Mouse (Mus musculus) left cerebral cortex, adult 2 months (tissue): ENCODE results near the gene Slc35d3. TPM values are rescaled to one million over a fixed set of nuclear protein-coding genes. Genes with fewer than 3 reads are reported as not detected.

Experiments
- DNase-seq, 2 experiments: peaks; one replicate each; pipeline ENCODE4 v3.0.0; 2021 to 2022; ENCODE audit warnings: low spot score in 2 of 2, mixed read lengths in 1 of 2; ENCODE audit errors: extremely low spot score in 1 of 2
- H3K27ac ChIP-seq: fragments of 200-600 bp; 2 replicates; pipeline ENCODE4 v1.8.1; 2022
- H3K4me3 ChIP-seq: fragments of 200-600 bp; 2 replicates; pipeline ENCODE4 v1.8.1; 2022
- CTCF ChIP-seq: fragments of 200-600 bp; IDR thresholded peaks from 2 replicates; pipeline ENCODE4 v1.8.1; 2022; ENCODE audit warnings: antibody characterized with exemption, mild to moderate bottlenecking, moderate library complexity
- intact Hi-C: fragments of 180-260 bp; cut with DNase I; formaldehyde crosslinking; loops from one replicate; pipeline ENCODE4 v1.15.1; 2025
- total RNA-seq, 2 experiments: library from RNA; stranded (reverse); gene quantifications; 2 replicates each; pipeline ENCODE4 v1.2.3; 2021

The Slc35d3 gene
- total RNA-seq, 2 experiments from 2014 or later = 0.93 to 3.1 TPM

DNA sequence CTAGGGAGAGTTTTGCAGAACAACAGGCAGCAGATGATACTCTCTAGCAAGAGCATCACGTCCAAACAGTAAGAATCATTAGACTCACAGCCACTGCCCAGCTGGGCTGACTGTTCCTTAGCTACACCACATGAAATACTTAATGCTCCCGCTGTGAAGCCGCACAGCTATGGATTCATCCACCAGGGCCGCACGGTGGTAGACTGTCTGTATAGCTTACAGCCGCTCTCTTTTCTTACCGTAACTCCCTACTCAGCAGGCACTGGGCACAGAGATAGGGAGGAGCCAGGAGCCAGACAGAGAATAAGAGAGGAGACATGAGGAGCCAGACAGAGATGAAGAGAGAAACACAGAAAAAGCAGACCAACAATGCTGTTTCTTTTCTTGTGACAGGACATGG, 25.4 kb upstream of the Slc35d3 start:
- intact Hi-C loops = no loop called here
- TF ChIP-seq CTCF = no peak
- no peak overlapping the region for H3K27ac ChIP-seq
- no peak overlapping the region for H3K4me3 ChIP-seq
- DNase-seq = no peak

DNA sequence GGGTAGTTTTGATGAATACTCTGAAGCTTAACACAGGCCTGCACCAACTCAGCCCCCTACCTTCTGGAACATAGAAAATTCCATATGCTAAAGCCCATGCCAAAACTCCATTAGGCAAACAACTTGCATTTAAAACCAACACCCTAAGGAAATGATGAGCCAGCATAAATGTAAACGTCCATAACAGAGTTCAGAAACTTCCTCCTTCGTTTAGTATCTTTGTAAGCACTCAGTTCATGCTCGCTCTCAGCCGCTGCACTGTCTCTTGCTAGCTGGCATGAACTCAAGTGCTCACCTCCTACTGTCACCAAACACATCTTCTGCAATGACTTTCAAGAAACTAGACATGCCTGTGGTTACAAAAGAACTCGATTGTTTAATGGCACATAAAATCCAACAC, 24.1 kb upstream of the Slc35d3 start:
- intact Hi-C loops = no loop called here
- no peak for TF ChIP-seq CTCF

DNA sequence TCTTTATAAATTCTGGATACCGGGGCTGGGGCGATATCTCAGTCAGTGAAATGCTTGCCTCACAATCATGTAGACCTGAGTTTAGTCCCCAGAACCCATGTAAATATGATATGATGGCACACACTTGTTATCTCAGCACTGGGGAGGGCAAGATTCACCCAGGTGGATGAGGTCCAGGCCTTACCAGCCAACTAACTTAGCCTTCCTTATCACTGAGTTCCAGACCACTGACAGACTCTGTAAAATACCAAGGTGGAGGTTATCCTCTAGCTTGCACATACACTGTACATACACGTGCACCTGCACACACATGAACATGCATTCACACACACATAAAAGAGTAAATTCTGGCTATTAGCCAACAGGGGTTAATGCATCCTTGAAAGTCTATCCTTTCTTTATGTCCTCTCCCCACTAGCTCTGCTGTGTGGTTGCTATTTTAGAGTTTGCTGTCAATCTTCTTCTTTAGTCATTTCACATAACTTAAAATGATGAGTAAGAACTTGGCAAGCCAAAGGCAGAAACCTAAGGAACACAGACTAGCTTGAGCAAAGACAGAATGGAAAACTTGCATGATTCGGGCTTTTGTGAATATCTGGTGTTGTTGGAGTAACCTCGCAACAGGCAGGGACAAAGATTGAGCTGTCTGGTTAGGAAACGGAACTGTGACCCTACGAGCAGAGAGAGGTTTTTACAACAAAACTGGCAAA, 4.5 kb upstream of the Slc35d3 start:
- no peak for DNase-seq
- TF ChIP-seq CTCF = no peak
- no peak overlapping the region for H3K27ac ChIP-seq
- H3K4me3 ChIP-seq = no peak overlapping the region
- intact Hi-C loops = no loop called here

More for the DNA sequence above, 24.1 kb upstream of the Slc35d3 start:
- no peak overlapping the region for H3K4me3 ChIP-seq
- no peak overlapping the region for H3K27ac ChIP-seq
- DNase-seq = no peak

DNA sequence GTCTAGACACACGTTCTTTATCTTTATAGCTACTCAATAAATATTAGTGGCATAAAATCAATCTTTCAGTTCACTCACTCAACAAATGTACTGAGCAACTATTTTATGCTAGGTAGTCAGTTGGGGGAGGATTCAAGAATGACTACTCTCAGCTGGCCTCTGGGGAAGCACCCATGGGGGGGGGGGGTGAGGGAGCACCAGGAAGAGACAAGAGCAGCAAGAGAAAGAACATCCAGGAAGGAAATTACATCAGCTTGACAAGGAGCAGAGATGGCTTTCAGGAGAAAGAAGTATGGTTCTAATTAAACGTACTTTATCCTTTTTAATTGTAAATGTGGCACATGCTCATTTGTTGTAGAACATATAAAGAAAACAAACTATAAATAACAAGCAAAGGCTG, 2.4 kb upstream of the Slc35d3 start:
- Histone ChIP-seq H3K4me3 (no peak overlapping the region), H3K27ac (no peak overlapping the region)
- intact Hi-C loops = loop anchor here (5.0 kb wide), 1 partner anchor 39 kb away; no protein-coding TSS in a partner anchor
- DNase-seq = no peak
- no peak for TF ChIP-seq CTCF

DNA sequence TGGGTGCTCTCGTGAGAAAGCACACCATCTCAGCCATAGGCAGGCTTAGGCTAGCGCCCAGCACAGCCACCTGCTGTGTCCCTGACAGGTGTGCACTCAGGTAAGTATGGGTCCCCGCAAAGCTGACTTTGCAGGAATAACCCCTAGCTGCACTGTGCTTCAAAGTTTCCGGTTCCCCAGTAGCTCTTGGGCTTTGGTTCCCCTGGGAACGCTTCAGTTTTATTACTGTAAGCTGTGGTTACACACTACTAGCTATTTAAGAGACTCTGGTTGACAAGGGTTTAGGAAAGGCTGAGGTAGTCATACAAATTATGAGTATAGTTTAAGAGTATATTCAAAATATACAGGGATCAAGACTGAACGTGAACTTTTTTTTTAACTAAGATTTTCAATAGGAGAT, 1.5 kb upstream of the Slc35d3 start:
- Histone ChIP-seq H3K4me3 (no peak overlapping the region), H3K27ac (no peak overlapping the region)
- no peak for DNase-seq
- intact Hi-C loops = loop anchor here (5.0 kb wide), 1 partner anchor 40 kb away; no protein-coding TSS in a partner anchor
- no peak for TF ChIP-seq CTCF

DNA sequence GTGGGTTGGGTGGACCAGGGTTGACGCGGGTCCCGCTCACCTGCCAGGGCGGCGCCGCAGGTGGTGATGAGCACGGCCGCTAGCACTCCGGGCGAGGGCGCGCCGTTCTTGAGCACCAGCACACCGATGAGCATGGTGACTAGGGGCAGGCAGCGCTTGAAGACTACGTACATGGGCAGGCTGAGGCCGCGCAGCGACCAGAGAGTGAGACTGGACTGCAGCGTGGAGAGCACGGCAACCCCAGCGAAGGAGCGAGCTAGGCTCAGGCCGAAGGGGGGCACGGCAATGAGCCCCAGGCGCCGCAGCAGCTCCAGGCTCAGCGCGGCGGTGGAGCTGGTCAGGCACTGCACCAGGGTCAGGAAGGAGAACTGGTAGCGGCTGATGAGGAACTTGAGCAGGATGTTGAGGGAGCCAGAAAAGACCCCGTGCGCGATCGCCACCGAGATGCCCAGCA, 688 bp downstream of the Slc35d3 start:
- intact Hi-C loops = loop anchor here (5.0 kb wide), 1 partner anchor 42 kb away; no protein-coding TSS in a partner anchor
- DNase-seq = peak in 1 of 2 experiments; percentile 21
- Histone ChIP-seq H3K4me3 (peak overlapping the region; percentile 46), H3K27ac (no peak overlapping the region)
- TF ChIP-seq CTCF = no peak

DNA sequence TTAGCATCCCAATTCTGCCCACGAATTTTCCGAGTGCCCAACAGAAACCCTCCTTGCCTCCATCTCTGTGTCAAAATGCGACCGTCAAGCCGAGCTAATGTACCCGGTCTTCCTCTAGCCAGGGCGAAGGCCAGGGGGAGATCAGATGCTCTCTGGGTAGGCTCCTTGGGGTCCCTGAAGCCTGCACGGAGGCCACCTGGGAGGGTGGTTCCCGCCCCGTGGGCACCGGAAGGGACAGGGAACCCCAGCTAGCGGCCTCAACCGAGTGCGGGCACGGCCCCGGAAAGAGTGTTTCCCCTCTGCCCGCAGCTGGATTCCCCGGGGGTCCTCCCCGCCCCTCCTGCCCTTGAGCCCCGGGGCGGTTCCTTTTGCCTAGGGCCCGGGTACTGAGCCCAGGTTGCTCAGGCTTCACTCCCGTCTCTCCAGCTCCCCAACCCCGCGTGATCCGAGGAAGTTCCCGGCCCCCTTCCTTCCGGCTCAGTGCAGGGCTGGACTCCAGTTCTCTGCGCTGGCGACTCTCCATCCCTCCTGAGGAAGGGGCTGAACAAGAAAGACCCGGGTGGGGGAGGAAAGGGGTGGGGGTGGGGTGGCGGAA, 1.4 kb downstream of the Slc35d3 start:
- intact Hi-C loops = loop anchor here (5.0 kb wide), 1 partner anchor 42 kb away; no protein-coding TSS in a partner anchor
- H3K4me3 ChIP-seq = peak overlapping the region; percentile 9
- no peak overlapping the region for H3K27ac ChIP-seq
- TF ChIP-seq CTCF = no peak
- no peak for DNase-seq

DNA sequence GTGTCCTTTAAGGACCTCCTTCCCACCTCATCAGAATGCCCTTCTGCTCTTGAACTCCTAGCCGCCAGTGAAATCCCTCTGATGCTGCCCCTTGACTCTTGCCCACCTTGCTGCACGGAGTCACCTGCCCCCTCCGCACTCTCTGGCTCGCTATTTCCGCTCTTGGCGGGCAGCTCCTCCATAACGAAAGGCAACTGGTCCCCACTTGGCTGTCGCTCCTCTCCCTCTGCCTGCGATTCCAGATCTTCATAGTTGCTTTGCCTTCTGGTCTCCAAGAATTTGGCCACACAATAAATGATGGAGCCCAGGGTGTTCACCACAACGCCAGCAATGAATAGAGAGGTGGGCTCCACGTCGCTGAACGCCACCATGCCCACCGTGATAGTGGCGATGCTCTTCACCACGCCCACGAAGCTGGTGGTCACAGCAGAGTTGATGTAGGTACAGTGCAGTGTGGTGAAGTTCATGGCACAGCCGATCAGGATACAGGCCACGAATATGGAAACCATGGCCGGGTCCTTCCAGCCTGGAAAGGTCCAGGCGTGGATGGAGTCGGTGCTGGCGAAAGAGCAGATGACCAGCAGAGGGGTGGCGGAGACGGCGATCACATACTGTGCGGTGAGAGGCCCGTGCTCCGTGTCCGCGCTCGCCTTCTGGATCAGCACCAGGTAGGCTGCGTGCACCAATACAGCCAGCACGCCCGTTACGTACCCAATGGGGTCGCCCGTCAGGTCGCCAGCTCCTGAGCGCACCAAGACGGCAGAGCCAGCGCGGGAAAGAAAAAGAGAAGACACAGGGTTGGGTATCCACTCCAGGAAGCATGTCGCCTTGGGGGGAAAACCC, 2.1 kb downstream of the Slc35d3 start:
- Histone ChIP-seq H3K4me3 (peak overlapping the region; percentile 9; the same call in 1 of the 2 replicates), H3K27ac (no peak overlapping the region)
- no peak for TF ChIP-seq CTCF
- intact Hi-C loops = no loop called here
- no peak for DNase-seq

DNA sequence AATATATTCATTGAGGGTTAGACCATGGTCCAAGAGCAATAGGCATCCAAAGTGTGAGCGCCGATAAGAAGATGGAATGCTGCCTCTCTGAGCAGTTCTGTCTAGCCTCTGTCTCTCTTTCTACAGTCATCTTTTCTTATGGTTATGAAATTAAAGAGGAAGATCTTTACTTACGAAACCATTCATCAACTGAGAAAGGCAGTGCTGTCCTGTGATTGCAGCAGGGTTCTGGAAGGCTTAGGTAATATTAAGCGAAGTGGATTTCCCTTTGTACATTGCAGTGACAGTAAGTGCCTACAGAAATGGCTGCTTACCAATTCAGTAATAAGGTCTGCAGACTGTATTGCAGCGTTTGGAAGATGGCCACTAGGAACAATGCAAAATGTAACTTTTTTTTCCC, 11.4 kb downstream of the Slc35d3 start:
- DNase-seq = no peak
- no peak for TF ChIP-seq CTCF
- Histone ChIP-seq H3K27ac (no peak overlapping the region), H3K4me3 (no peak overlapping the region)
- intact Hi-C loops = no loop called here

DNA sequence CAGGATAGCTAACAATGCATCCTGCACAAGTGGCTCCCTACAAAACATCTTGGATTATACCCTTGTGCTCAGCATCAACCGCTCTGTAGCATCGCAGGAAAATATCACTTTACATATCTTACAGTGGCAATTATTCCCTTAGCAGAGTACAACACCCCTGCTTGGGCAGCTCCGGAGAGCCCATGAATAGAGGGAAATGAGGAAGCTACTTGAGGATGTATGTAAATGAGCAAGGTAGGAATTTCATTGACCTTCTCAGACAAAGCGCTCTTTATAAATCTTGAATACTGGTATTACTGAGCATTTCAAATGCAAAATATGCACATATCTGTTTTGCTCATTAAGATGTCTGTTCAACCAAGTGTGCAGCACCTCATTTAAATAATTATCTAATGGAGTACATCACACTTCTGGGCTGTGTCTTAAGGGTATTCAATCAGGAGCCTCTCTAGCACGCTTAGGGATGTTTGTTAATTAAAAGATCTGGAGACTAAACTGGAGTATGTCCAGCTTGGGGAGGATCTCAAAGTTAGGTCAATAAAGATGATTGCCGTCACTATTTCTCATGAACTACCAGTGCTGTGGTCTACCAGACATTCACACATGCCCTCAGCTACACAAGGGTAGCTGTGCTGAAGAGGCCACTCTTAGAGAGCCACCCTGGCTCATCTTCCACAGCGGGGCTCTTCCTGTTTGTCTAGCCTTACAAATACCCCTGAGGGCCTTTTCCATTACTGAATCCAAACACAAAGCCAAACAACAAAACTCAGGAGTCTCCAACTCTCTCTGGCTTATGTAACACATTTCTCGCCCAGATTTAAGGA, 15.2 kb downstream of the Slc35d3 start:
- no peak for TF ChIP-seq CTCF
- DNase-seq = no peak
- H3K27ac ChIP-seq = no peak overlapping the region
- no peak overlapping the region for H3K4me3 ChIP-seq
- intact Hi-C loops = no loop called here

DNA sequence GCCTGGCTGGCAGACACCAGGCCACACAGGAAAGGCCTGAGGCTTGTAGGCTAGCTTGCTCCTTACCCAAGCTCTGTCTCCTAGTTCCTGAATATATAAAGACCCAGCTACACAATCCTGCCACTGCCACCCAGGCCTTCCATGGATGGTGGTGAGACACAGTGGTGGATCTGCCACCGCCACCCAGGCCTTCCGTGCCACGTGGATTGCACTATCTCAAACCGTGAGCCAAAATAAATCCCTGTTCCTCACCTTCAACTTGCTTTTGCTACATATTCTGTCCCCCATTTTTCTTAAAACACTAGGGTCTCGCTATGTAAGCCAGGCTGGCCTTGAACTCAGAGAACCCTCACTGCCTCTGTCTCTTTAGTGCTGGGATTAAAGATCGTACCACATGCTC, 17.0 kb downstream of the Slc35d3 start:
- no peak for DNase-seq
- no peak overlapping the region for H3K27ac ChIP-seq
- no peak overlapping the region for H3K4me3 ChIP-seq
- intact Hi-C loops = no loop called here
- no peak for TF ChIP-seq CTCF
